Mouse (Mus musculus): ENCODE measurements around the gene Gmpr.

- peak; percentile 17; the same call in 1 of the 2 replicates for TF ChIP-seq CTCF (IDR thresholded peaks at IDR 0.05; ENCODE audit: extremely low read depth, insufficient read depth, insufficient read length, insufficient replicate concordance)
- no peak for TF ChIP-seq POLR2A (IDR thresholded peaks at IDR 0.05; ENCODE audit: low read depth, low read length)
These were observed 31.4 kb downstream of the Gmpr start for GRCm38 (mm10) chr13:45538532-45539204.
